Mouse (Mus musculus) intestine, embryonic 16.5 days (tissue): ENCODE measurements around the gene Hspa12a. TPM values are rescaled to one million over a fixed set of nuclear protein-coding genes. Genes with fewer than 3 reads are reported as not detected.

ENCODE experiments used
- ATAC-seq: fragments of 200-750 bp; cut with Nextera tagmentation; 2 replicates; pipeline ENCODE4 v1.8.0; 2017; ENCODE audit warnings: moderate TSS enrichment, moderate library complexity
- H3K27ac ChIP-seq: fragments of 300-500 bp; sonication (generic); 2 replicates; pipeline ENCODE4 v1.5.1; 2014; ENCODE audit warnings: mild to moderate bottlenecking, low read length
- H3K27me3 ChIP-seq: fragments of 300-500 bp; sonication (generic); replicated peaks from 2 replicates; pipeline ENCODE4 v1.6.1; 2014; ENCODE audit warnings: low read length, control low read depth, mixed read lengths; ENCODE audit not compliant: control insufficient read depth, insufficient read depth
- H3K36me3 ChIP-seq: fragments of 300-500 bp; sonication (generic); 2 replicates; pipeline ENCODE4 v1.6.1; 2014; ENCODE audit warnings: low read length, control low read depth; ENCODE audit not compliant: control insufficient read depth, insufficient read depth
- H3K4me1 ChIP-seq: fragments of 300-500 bp; sonication (generic); 2 replicates; pipeline ENCODE4 v1.6.1; 2014; ENCODE audit warnings: low read length, control low read depth, mixed read lengths; ENCODE audit not compliant: control insufficient read depth, insufficient read depth
- H3K4me2 ChIP-seq: fragments of 300-500 bp; sonication (generic); 2 replicates; pipeline ENCODE4 v1.6.1; 2014; ENCODE audit warnings: low read depth, low read length, control low read depth
- H3K4me3 ChIP-seq: fragments of 300-500 bp; sonication (generic); 2 replicates; pipeline ENCODE4 v1.5.1; 2014; ENCODE audit warnings: mild to moderate bottlenecking, low read length
- H3K9ac ChIP-seq: fragments of 300-500 bp; sonication (generic); 2 replicates; pipeline ENCODE4 v1.6.1; 2014; ENCODE audit warnings: low read depth, low read length
- H3K9me3 ChIP-seq: fragments of 300-500 bp; sonication (generic); 2 replicates; pipeline ENCODE4 v1.6.1; 2016; ENCODE audit warnings: low read length, control low read depth; ENCODE audit not compliant: control insufficient read depth
- WGBS: fragments of 180-500 bp; shearing (Covaris S2); extraction: QIAGEN DNeasy Blood & Tissue Kit; methylation state at CpG from one replicate; pipeline ENCODE4 v1.1.7; 2014; 5-methylcytosine and 5-hydroxymethylcytosine counted together
- polyA plus RNA-seq: library from polyadenylated mRNA; unstranded; fragments of >200 nt; fragmentation: Nextera tagmentation; extraction: Ambion mirVana; gene quantifications from 2 replicates; pipeline ENCODE4 v1.2.1, GENCODE M21; 2015

Hspa12a gene
- polyA plus RNA-seq, 1 experiment from 2014 or later, result 4.2 TPM

- Histone ChIP-seq H3K4me2 (no peak overlapping the region), H3K4me3 (no peak overlapping the region), H3K4me1 (peaks cover 2% of the 10 kb centered on the region; the same call in 1 of the 2 replicates), H3K9ac (no peak overlapping the region), H3K9me3 (no peaks in the 10 kb centered on the region), H3K27me3 (no peaks in the 10 kb centered on the region), H3K36me3 (no peaks in the 10 kb centered on the region), H3K27ac (no peak overlapping the region)
- ATAC-seq, result no peak
- WGBS, result 67% methylated on average over 3 of the region's 3 CpGs
These were observed 104.1 kb downstream of the Hspa12a start for GRCm38 (mm10) chr19:58839345-58839744.

- no peak for ATAC-seq
- peaks cover 2% of the 10 kb centered on the region; the same call in 1 of the 2 replicates for H3K4me1 ChIP-seq
- H3K4me3 ChIP-seq, result no peak overlapping the region
- H3K36me3 ChIP-seq, result no peaks in the 10 kb centered on the region
- WGBS, result 73% methylated on average over 9 of the region's 9 CpGs
- no peaks in the 10 kb centered on the region for H3K27me3 ChIP-seq
- no peaks in the 10 kb centered on the region for H3K9me3 ChIP-seq
- H3K4me2 ChIP-seq, result no peak overlapping the region
- H3K9ac ChIP-seq, result no peak overlapping the region
- no peak overlapping the region for H3K27ac ChIP-seq
These were observed 104.7 kb downstream of the Hspa12a start for GRCm38 (mm10) chr19:58838706-58839105.

GRCm38 (mm10) chr19:58833639-58834180 lies 109.7 kb downstream of the Hspa12a start:
- Histone ChIP-seq H3K4me1 (peaks cover 2% of the 10 kb centered on the region; the same call in 1 of the 2 replicates), H3K27ac (no peak overlapping the region), H3K9ac (no peak overlapping the region), H3K9me3 (no peaks in the 10 kb centered on the region), H3K36me3 (no peaks in the 10 kb centered on the region), H3K4me2 (no peak overlapping the region), H3K4me3 (no peak overlapping the region), H3K27me3 (no peaks in the 10 kb centered on the region)
- ATAC-seq, result no peak
- 41% methylated on average over 13 of the region's 13 CpGs for WGBS

- no peak overlapping the region for H3K27ac ChIP-seq
- no peak for ATAC-seq
- peaks cover 2% of the 10 kb centered on the region; the same call in 1 of the 2 replicates for H3K4me1 ChIP-seq
- no peak overlapping the region for H3K9ac ChIP-seq
- no peaks in the 10 kb centered on the region for H3K27me3 ChIP-seq
- no peak overlapping the region for H3K4me2 ChIP-seq
- 72% methylated on average over 2 of the region's 2 CpGs for WGBS
- no peak overlapping the region for H3K4me3 ChIP-seq
- no peaks in the 10 kb centered on the region for H3K36me3 ChIP-seq
- no peaks in the 10 kb centered on the region for H3K9me3 ChIP-seq
These were observed 110.5 kb downstream of the Hspa12a start for GRCm38 (mm10) chr19:58832988-58833387.

- Histone ChIP-seq H3K27ac (no peak overlapping the region), H3K27me3 (no peaks in the 10 kb centered on the region), H3K4me1 (peaks cover 2% of the 10 kb centered on the region; the same call in 1 of the 2 replicates), H3K9me3 (no peaks in the 10 kb centered on the region), H3K4me2 (no peak overlapping the region), H3K36me3 (no peaks in the 10 kb centered on the region), H3K9ac (no peak overlapping the region), H3K4me3 (no peak overlapping the region)
- 85% methylated on average over 9 of the region's 9 CpGs for WGBS
- no peak for ATAC-seq
These were observed 112.1 kb downstream of the Hspa12a start for GRCm38 (mm10) chr19:58831280-58831922.

- Histone ChIP-seq H3K4me3 (no peak overlapping the region), H3K36me3 (no peaks in the 10 kb centered on the region), H3K27me3 (no peaks in the 10 kb centered on the region), H3K9ac (no peak overlapping the region), H3K27ac (no peak overlapping the region), H3K4me2 (no peak overlapping the region), H3K9me3 (no peaks in the 10 kb centered on the region), H3K4me1 (no peaks in the 10 kb centered on the region)
- ATAC-seq, result no peak
- WGBS, result 86% methylated on average over 7 of the region's 7 CpGs
These were observed 113.3 kb downstream of the Hspa12a start for GRCm38 (mm10) chr19:58830182-58830581.

- Histone ChIP-seq H3K27me3 (no peaks in the 10 kb centered on the region), H3K9me3 (no peaks in the 10 kb centered on the region), H3K4me1 (no peaks in the 10 kb centered on the region), H3K27ac (no peak overlapping the region), H3K36me3 (no peaks in the 10 kb centered on the region), H3K4me3 (no peak overlapping the region), H3K9ac (no peak overlapping the region), H3K4me2 (no peak overlapping the region)
- 76% methylated on average over 5 of the region's 5 CpGs for WGBS
- ATAC-seq, result no peak
These were observed 113.9 kb downstream of the Hspa12a start for GRCm38 (mm10) chr19:58829575-58829974.

GRCm38 (mm10) chr19:58827656-58828055 lies 115.8 kb downstream of the Hspa12a start:
- Histone ChIP-seq H3K27ac (no peak overlapping the region), H3K36me3 (no peaks in the 10 kb centered on the region), H3K9me3 (no peaks in the 10 kb centered on the region), H3K27me3 (no peaks in the 10 kb centered on the region), H3K4me1 (no peaks in the 10 kb centered on the region), H3K4me2 (no peak overlapping the region), H3K4me3 (no peak overlapping the region), H3K9ac (no peak overlapping the region)
- 67% methylated on average over 7 of the region's 7 CpGs for WGBS
- ATAC-seq, result no peak

GRCm38 (mm10) chr19:58824316-58824715 lies 119.1 kb downstream of the Hspa12a start:
- ATAC-seq, result no peak
- Histone ChIP-seq H3K9me3 (no peaks in the 10 kb centered on the region), H3K27me3 (no peaks in the 10 kb centered on the region), H3K4me3 (no peak overlapping the region), H3K27ac (no peak overlapping the region), H3K4me2 (no peak overlapping the region), H3K4me1 (no peaks in the 10 kb centered on the region), H3K36me3 (no peaks in the 10 kb centered on the region), H3K9ac (no peak overlapping the region)
- 81% methylated on average over 1 of the region's 1 CpGs for WGBS
